Mouse (Mus musculus): ENCODE measurements at regions not wholly inside any gene's neighbourhood (a gene's known extent, or its start where the extent isn't known, plus 50 kb on each side); places are given as distances from the start of the nearest gene placed in this dataset.

DNA sequence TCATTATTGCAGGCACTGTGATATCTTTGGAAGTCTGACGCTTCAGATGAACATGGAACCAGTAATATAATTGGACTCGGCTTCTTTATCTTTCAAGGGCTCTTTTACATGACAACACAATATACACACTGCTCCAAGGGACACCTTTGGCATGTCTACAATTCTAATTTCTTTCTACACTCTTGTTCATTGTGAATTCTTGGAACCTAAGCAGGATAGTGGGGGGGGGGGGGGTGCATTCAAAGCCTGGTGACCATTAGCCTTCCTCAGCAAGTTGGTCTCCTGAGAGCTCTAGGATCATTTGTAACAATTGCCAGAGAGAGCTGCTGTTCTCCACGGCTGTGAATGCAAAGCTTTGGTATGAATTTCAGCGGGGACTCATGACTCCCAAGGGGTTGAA is 252.2 kb upstream of the Zeb2 start:
- no peak for DNase-seq (ENCODE audit: low read depth, low spot score)

DNA sequence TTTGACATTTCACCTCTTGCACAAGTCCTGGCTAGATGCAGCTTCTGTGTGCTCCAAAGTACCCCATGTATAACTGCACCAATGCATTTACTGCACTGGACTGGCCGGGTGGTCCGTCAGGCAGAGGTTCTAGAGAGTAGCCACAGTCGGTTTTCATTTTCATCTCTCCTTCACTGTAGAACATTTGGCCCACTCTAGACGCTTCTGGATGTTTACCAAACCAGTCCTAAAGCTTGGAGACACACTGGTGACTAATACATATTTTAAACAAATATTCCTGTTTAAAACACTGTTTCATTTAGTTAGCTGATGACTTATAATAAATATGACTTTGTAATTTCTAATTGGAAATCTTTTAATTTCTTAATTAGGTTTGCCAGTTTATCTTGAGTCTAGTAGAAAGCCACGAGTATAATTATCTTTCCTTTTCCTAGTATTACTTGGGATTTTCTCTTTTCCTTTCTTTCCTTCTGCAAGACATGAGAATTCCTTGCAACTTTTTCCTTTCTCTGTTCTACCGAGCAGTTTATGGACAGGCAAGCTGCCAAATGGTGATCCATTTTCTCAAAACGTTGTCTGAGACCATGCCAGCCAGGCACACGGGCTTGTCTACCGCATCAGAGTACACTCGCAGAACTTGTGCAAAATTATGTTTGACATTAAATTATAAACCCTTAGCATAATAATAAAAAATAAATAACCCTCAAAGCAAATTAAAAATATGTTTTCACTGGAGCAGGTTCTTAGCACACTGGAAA is 250.4 kb upstream of the Zeb2 start:
- no peak for DNase-seq (ENCODE audit: low read depth, low spot score)

DNA sequence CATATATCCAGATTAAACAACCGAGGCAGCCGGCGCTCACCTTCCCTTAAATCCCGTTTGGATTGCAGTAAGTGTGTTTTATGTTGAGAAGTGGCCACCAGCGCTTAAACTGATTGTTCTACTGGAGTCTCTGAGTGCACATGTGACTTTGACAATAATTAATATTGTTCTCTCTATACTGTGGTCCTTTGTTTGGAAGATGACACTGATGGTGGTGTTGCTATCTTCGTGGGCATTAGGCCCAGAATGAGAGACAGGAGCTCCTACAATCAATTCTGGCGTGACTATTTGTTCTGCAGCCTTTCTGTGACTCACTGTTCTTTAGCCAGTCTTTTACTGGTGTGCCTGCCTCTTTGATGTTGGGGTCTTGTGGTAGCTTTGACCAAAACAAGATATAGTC is 240.1 kb upstream of the Zeb2 start:
- no peak for DNase-seq (ENCODE audit: low read depth, low spot score)

DNA sequence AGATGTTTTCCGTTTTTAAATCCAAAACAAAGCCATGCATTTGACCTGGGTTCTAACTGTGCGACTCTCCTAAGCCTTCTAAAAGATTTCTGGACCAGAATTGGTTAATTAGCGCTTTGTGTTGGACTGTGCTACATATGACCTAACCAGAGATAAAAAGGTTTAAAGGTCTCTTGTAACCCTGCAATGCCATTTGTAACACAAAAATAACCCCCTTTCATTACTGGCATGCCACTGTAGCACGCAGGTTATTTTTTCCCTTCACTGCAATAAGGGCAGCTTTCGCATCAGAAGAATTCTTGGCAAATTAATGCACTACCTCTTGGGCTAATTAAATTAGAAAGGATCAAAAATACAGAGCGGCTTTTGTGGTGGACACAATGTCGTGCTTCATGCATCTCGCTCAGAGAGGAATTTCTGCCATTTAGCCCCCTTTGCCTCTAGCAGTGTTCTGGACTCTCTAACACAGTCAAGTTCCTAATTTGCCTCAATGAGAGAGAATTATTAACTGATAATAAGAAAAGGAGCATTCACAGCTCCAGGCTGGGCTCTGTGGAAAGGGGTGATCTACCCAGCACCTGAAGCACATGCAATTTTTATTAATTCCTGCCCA is 239.5 kb upstream of the Zeb2 start:
- DNase-seq (ENCODE audit: low read depth, low spot score) = no peak

DNA sequence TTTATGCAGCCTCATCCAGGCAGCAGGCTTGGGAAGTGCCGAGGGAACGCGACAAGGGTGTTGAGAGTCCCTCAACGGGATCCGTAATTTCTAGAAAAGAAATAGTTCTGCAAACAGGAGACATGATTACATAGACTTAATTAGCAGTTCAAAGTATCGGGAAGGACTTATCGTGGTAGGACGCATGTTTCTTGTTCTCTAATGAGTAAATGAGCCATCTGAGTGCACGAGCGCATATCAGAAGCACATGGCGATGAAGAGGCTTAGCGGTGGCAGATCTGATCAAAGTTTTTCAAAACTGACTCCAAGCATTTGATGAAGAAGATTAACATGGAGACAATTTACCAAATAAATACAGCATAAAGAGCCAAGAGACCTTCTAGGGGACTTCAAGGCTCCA is 238.8 kb upstream of the Zeb2 start:
- no peak for DNase-seq (ENCODE audit: low read depth, low spot score)

DNA sequence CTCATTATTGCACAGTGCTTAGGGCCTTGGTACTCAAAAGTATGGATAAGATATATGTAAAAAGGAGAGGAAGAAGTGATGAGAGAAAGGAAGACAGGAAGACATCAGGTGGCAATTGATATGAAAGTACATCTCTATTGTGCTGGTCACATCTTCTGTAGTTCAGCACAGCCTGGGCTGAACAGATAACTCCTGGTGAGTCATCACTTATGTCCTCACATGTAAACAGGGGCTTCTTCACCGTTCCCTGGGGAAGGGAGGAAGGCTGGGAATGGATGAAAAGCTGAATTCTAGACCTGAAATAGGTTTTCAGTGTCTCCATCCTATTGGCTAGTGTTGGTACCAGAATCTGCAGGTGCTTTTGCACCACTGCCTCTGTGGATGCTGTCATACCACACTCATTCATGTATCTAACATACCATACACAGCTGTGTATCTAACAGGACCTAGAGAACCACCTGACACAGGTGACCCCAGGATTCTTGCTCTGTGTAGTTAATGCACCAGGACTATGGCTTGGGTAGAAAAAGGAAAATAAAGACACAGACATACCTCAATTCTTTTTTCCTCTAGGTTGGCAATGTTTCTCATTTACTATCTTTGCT is 234.4 kb upstream of the Zeb2 start:
- DNase-seq (ENCODE audit: low read depth, low spot score) = no peak

DNA sequence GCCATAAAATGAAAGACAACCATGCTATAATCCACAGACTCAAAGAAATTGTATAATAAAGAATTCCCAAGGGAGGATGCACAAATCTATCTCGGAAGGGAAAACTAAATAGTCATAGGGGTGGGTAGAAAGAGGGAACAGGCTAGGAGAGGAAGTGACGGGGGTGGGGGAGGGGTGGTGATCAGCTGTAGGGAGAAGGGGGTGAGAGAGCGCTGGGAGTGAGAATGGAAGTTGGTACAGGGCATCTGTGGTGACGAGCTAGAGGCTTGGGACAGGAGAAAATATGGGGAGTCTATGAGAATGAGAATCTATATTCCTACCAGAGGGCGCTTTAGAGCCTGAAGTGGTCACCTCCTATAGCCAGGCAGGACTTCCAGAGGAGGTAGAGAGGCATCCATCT is 229.2 kb upstream of the Zeb2 start:
- DNase-seq (ENCODE audit: low read depth, low spot score) = no peak

DNA sequence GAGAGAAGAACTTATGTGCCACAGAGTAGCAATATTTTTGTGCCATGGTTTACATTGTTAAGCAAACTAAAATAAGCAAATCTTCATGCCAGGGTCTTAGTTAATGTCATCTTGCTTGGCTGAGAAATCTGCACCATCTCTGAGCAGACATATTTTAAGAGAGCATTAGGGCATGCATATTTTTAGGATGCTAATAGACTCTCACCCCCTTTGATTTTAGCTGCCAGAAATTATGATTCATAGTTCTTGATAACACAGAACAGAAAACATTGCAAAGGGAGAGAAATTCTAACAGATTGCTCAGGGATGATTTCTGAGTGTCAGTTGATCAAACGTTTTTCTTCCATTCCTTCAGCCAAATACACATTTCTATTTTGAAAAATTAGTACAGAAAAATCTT is 222.7 kb upstream of the Zeb2 start:
- no peak for DNase-seq (ENCODE audit: low read depth, low spot score)

DNA sequence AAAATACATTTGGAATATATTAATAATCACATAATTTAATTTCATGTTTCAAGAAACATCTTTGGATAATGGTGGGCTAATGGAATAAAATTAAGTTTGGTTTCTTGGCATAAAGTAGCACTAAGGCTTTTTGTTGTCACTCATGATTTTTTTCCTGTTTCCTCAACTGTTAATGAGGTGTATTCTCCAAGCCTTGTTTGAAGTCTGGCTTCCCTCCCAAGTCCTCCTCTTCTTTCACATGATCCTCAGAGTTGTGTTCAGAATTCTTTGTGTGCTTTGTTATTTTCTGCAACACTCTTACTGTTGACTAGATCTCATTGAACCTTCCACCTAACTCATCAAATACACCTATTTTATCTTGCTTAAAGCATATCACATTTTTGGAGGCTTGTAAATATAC is 221.6 kb upstream of the Zeb2 start:
- DNase-seq (ENCODE audit: low read depth, low spot score) = no peak

DNA sequence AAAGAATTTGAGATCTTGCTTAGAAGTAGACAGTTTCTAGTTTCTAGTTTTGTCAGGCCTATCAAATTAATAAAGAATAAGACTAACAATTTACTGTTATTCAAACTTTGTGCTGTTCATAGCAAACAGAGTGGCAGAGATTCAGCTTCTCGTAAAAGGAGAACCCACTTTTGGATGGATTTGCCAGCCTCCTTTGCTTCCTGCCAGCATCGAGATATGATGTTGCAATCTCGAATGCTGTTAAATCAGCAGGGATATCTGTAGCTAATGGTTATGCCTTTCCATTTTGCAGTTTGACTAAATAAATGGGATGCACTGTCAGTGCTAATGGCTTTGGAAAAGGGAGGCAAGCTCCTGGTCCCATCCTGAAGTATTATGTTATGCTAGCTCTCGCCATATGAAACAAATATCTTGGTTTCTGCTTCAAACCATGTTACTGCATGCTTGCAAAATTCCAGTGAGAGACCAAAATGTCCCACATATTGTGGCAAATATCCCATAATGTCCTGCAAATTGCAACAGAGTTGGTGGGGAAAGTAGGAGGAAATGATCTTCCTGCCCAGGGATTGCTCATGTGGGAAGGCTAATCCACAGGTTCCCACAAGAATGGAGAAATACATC is 199.9 kb upstream of the Zeb2 start:
- no peak for DNase-seq (ENCODE audit: low read depth, low spot score)

DNA sequence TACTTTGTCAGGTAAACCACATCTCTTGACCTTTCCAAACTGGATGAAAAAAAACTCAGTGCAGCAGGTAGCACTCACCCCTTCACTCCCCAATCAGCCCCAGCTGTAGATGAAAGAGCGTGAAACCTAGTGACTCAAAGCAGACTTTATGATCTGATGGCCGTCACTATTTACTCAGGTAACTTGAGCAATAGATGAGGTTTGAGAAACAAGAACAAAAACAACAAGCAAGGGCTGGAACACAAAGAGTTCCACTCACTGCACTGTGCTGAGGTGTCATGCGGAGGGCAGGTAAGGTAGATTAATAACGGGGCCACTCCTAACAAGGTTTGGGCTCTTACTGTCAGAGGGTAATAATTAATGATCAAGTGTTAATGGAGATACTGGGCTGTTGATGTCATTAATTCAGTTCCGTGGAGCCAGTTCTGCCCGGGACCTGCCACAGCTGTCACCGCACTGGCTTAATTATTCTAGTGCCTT is 170.4 kb upstream of the Zeb2 start:
- no peak for DNase-seq (ENCODE audit: low read depth, low spot score)

DNA sequence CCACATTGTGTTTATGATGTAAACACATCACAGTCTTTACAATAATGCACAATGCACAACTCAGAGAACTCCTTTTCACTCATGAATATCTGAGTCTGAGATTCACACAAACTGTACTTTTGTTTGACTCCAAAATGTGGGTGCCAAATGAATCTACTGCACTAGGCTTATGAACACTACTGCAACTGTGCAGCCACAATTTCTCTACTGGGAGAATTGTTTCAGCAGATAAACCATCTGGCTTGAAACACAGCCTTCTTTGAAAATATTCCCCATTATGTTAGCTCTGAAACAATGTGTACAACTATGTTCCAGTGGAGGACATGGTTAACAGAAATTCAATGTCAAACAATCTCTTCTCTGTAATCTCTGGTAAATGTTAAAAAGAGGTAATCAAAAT is 166.6 kb upstream of the Zeb2 start:
- no peak for DNase-seq (ENCODE audit: low read depth, low spot score)

DNA sequence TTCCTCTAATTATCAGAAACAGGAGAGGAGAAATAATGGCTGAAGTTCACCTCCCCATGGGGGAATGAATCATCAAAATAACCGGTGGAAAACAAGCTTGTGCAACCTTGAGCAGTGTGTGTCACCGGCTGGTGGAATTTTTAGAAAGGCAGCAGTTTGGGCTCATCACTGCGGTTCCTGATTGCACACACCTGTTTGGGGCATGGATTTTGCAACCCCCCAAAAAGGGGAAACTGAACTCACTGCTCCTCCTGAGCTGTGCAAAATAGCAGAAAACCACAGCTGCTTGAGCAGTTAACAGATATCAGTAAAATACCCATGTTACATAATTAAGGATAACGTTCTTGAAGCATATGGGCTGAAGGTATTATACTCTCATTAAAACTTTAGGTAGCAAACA is 162.3 kb upstream of the Zeb2 start:
- no peak for DNase-seq (ENCODE audit: low read depth, low spot score)

DNA sequence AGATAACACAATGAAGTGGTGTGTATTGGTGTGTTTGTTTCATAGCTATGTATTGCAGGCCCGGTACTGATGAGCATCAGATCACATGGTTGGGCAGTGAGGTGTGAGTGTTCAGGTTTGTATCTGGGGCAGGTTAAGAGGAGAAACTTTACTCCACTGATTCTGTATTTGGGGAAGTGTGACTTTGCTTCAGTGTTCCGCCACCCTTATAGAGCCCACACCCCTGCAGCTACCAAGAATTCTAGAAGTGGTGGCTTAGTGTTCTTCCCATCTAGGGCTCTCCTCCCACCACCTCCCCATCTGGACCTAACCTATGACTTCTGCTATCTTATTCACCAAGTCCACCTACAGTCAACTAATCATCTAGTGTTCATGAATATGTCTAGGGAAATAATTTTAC is 160.4 kb upstream of the Zeb2 start:
- no peak for DNase-seq (ENCODE audit: low read depth, low spot score)

DNA sequence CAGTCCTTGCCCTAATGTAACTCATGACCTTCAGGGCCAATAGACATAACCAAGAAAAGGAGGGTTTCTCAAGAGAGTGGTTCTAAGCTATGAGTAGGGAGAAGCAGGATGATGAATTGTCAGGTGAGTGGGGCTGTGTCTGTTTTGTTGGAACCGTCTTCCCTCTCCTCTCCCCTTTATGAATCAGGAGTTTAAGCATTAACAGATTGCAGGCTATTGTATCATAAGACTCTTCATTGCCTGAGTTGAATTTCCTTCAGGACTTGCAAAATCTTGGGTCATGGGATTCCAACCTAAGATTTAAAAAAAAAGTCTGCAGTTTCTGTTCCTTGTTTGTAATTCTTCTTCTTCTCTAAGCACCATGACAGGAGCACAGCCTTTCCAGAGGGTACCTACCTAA is 159.5 kb upstream of the Zeb2 start:
- DNase-seq (ENCODE audit: low read depth, low spot score) = no peak

DNA sequence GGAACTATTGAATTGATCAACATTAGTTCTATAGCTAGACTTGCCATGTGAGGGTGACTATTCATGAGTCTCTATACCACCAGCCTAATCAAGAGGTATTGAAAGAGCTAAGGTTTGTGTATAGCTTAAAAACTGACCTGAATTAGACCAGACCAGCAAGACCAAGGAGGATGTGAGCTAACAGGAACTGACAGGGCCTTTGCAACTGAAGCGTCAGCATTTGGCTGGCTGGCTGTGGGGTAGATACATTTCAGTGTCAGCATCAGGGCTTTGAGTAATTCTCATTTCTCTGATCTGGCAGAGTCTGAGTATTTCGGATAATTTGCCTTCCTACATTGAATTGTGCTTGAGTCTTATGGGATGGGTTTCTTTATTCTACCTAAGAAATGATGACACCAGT is 152.8 kb upstream of the Zeb2 start:
- no peak for DNase-seq (ENCODE audit: low read depth, low spot score)

DNA sequence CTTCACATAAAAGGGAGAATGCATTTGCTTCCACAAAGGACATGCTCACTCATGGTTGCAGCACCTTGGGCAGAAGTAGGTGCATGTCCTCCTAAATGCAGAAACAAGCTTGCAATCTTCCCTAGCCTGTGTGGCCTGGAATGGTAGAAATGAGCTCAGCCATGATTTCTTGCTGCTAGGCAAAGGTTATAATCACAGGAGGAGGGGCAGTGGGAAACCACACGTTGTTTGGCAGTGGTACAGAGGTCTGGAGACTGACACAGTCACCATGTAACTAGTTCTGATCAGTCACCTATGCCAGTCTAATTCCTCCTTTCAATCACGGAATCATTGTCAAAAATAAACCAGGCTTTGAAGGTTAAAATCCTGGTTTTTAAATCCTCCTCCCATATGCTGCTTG is 148.6 kb upstream of the Zeb2 start:
- no peak for DNase-seq (ENCODE audit: low read depth, low spot score)

DNA sequence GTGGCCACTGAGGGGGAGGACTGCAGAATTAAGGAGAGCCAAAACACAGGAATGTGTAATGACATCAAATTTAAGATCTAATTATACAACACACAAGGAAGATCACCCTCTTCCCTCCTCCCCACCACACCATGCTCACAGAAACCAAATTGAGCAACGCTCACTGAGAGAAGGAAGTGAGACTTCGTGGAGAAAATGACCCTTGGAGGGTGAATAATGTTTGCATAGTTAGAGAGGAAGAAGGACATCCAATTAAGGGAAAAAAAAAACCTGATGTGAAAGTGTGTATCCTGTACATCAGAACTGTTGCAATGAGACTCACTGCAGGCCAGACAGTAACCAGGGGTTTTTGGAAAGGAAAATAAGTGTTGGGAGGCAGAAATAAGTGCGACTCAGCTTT is 144.8 kb upstream of the Zeb2 start:
- no peak for DNase-seq (ENCODE audit: low read depth, low spot score)

DNA sequence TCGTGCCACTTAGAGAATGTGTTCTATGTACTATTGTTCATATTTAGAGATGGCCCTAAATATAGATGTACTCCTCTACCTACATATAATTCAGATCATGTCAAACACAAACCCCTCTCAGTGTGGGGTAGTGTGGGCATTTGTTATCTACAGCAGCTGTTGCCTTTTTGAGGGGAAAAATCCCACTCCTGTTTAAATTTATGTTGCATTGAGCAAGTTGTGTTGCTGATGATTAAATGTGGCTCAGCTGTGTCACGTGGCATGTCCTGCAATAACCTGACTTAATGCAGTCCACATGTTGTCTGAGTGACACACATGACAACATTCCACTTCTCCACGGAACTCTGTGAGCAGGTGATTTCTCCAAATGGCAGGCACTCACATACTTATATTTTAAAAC is 141.7 kb upstream of the Zeb2 start:
- no peak for DNase-seq (ENCODE audit: low read depth, low spot score)

DNA sequence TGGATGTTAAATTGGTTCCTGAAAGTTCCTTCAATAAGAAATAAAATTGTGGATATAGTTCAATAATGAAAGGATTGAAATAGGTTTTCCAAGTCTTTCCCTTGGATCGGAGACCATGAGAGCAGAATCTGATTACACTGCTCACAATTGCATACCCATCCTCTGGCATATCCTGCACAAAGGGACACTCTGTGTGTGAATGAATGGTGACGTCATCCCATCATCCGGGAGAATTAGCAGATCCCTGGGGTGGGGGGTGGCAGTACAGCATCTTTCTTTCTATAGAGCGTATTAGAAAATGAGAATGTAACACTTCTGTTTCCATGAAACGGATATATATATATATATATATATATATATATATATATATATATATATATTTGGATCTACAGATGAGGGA is 139.2 kb upstream of the Zeb2 start:
- no peak for DNase-seq (ENCODE audit: low read depth, low spot score)

DNA sequence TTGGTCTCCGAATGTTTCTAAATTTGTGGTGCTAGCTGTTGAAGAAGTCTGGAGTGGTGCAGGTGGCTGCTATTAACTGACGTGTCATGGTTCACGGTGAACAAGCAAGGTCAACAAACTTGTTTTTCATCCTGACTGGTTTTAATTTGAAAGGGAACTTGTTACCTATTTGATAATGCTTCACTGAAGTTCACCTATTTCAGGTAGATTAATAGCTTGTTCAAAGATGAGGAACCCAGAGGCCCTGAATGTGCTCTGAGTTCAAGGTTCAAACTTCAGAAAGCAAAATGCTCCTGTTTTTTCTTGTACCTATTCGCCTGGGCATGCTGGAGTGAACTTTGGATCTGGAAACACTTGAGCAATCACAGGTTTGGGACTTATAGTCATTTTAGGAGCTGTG is 136.7 kb upstream of the Zeb2 start:
- DNase-seq (ENCODE audit: low read depth, low spot score) = no peak

DNA sequence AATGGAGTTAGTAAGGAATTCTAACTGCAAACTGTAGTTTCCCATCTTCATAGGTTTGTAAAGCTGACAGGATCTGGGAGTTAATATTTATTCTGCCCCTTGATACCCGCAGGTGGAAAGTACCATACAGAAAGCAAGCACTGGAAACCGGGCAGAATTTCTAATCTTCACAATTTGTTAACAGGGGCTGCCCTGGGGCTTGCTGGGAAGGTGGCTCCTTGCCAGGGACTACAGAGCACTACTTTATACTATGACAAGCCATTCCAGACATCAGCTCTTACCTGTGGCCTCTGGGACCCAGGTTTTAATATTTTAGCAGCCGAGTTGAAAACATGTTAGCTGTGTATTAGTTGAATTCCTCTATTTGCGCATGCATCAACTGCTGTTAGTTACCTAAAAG is 135.1 kb upstream of the Zeb2 start:
- DNase-seq (ENCODE audit: low read depth, low spot score) = no peak

DNA sequence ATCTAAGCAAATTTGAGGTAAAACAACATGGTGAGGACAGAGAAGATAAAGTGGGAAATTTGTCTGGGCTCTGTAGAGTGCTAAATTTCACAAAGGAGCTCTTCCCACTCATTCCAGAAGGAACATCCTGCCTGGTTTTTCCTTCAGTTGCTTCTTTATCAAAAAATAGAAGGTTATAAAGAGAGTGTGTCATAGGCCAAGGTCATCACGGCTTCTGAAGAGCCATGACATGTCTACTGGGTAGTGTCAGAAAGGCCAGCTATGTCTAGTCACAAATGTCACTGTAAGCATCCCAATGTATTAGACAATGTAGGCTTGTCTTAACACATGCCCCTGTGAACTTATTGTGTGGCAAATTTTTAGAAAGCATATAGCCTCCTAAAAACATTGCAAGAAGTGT is 132.5 kb upstream of the Zeb2 start:
- DNase-seq (ENCODE audit: low read depth, low spot score) = no peak

Data from CD4-positive, CD25-positive, alpha-beta regulatory T cell, adult 2 months (primary cell).